Mouse (Mus musculus): ENCODE measurements around the gene Col2a1. TPM values are rescaled to one million over a fixed set of nuclear protein-coding genes. Genes with fewer than 3 reads are reported as not detected.

Col2a1 gene
- total and polyA plus RNA-seq, 3 experiments, result 0.06 to 0.13 TPM; not detected in 1

- in situ Hi-C loops (cut with MboI; ENCODE audit: low pct_ligation_motif_present, low pct_unique_long_range_greater_than_20kb, low sequenced_read_pairs), result no loop called here
Observed at GRCm38 (mm10) chr15:98036578-98036977, 32.1 kb upstream of the Col2a1 start.

GRCm38 (mm10) chr15:98035076-98035755 lies 30.7 kb upstream of the Col2a1 start:
- TF ChIP-seq POLR2AphosphoS2 (IDR thresholded peaks at IDR 0.05; ENCODE audit: low read depth, low read length), result no peak
- TF ChIP-seq CHD1 (IDR thresholded peaks at IDR 0.05; ENCODE audit: low read depth, low read length), result no peak
- TF ChIP-seq EP300 (IDR thresholded peaks at IDR 0.05; ENCODE audit: low read length), result no peak

More at GRCm38 (mm10) chr15:98036578-98036977, 32.1 kb upstream of the Col2a1 start:
- Histone ChIP-seq H3K9me3 (replicated peaks; ENCODE audit: low read length) (no peaks in the 10 kb centered on the region), H3K4me2 (ENCODE audit: insufficient read depth, low read depth, poor library complexity, severe bottlenecking) (no peak overlapping the region), H3K4me1 (ENCODE audit: control insufficient read depth in 1 of 2, insufficient read depth in 2 of 2) (peaks cover 0 to 6% of the 10 kb centered on the region in 2 experiments; a peak in 2 of 4 replicates), H3K27me3 (replicated peaks) (no peaks in the 10 kb centered on the region), H3K4me3 (replicated peaks in 1 of 3; ENCODE audit: low read depth in 2 of 3, low read length in 2 of 3, poor library complexity in 1 of 3) (no peak overlapping the region), H3K36me3 (replicated peaks in 1 of 2; ENCODE audit: control insufficient read depth in 1 of 2, insufficient read depth in 1 of 2, low read length in 1 of 2) (peaks cover 50 to 85% of the 10 kb centered on the region in 2 experiments), H3K79me2 (replicated peaks; ENCODE audit: control insufficient read depth, extremely low read depth, insufficient read depth, poor library complexity, severe bottlenecking) (no peaks in the 10 kb centered on the region), H3K9ac (ENCODE audit: insufficient read depth, low read depth) (no peak overlapping the region), H3K27ac (ENCODE audit: insufficient read depth, low read depth) (no peak overlapping the region)
- no peak for TF ChIP-seq BHLHE40 (IDR thresholded peaks at IDR 0.05; ENCODE audit: low read depth, low read length)
- TF ChIP-seq NRF1 (IDR thresholded peaks at IDR 0.05; ENCODE audit: low read depth, low read length), result no peak
- peak in 1 of 2 experiments; percentile 24; a peak in 1 of 4 replicates for TF ChIP-seq CTCF (conservative IDR thresholded peaks at IDR 0.05 in 1 of 2, IDR thresholded peaks at IDR 0.05 in 1 of 2; ENCODE audit: low read depth in 2 of 2, low read length in 2 of 2)
- peak; percentile 14 for DNase-seq (ENCODE audit: extremely low read depth)
- dilution Hi-C loops (cut with MboI; ENCODE audit: extremely low pct_ligation_motif_present, extremely low pct_unique_long_range_greater_than_20kb, low sequenced_read_pairs), result no loop called here

GRCm38 (mm10) chr15:98033233-98033748 lies 28.8 kb upstream of the Col2a1 start:
- Histone ChIP-seq H3K36me3 (replicated peaks in 1 of 2; ENCODE audit: control insufficient read depth in 1 of 2, insufficient read depth in 1 of 2, low read length in 1 of 2) (peaks cover 27 to 62% of the 10 kb centered on the region in 2 experiments), H3K4me3 (replicated peaks in 1 of 3; ENCODE audit: low read depth in 2 of 3, low read length in 2 of 3, poor library complexity in 1 of 3) (no peak overlapping the region), H3K27ac (ENCODE audit: insufficient read depth, low read depth) (no peak overlapping the region), H3K27me3 (replicated peaks) (no peaks in the 10 kb centered on the region), H3K79me2 (replicated peaks; ENCODE audit: control insufficient read depth, extremely low read depth, insufficient read depth, poor library complexity, severe bottlenecking) (no peaks in the 10 kb centered on the region), H3K4me1 (ENCODE audit: control insufficient read depth in 1 of 2, insufficient read depth in 2 of 2) (peaks cover 0 to 4% of the 10 kb centered on the region in 2 experiments; a peak in 2 of 4 replicates), H3K9me3 (replicated peaks; ENCODE audit: low read length) (no peaks in the 10 kb centered on the region), H3K4me2 (ENCODE audit: insufficient read depth, low read depth, poor library complexity, severe bottlenecking) (no peak overlapping the region), H3K9ac (ENCODE audit: insufficient read depth, low read depth) (no peak overlapping the region)
- dilution Hi-C loops (cut with MboI; ENCODE audit: extremely low pct_ligation_motif_present, extremely low pct_unique_long_range_greater_than_20kb, low sequenced_read_pairs) (no loop called here), in situ Hi-C loops (cut with MboI; ENCODE audit: low pct_ligation_motif_present, low pct_unique_long_range_greater_than_20kb, low sequenced_read_pairs) (no loop called here)
- TF ChIP-seq JUND (conservative IDR thresholded peaks at IDR 0.05; ENCODE audit: low read depth, low read length), result no peak
- TF ChIP-seq GABPA (IDR thresholded peaks at IDR 0.05; ENCODE audit: insufficient replicate concordance, low read depth, low read length), result no peak
- TF ChIP-seq NELFE (IDR thresholded peaks at IDR 0.05; ENCODE audit: low read depth, low read length), result no peak
- TF ChIP-seq MAZ (IDR thresholded peaks at IDR 0.05; ENCODE audit: low read depth, low read length), result no peak
- no peak for TF ChIP-seq MAFK (IDR thresholded peaks at IDR 0.05; ENCODE audit: insufficient replicate concordance, low read length)
- TF ChIP-seq JUN (IDR thresholded peaks at IDR 0.05; ENCODE audit: insufficient read depth, low read depth, low read length), result no peak
- TF ChIP-seq E2F4 (IDR thresholded peaks at IDR 0.05; ENCODE audit: insufficient replicate concordance, low read depth, low read length), result no peak
- no peak for TF ChIP-seq SMC3 (IDR thresholded peaks at IDR 0.05; ENCODE audit: low read depth, low read length)
- TF ChIP-seq POLR2A (IDR thresholded peaks at IDR 0.05; ENCODE audit: low read depth, low read length), result no peak
- no peak for TF ChIP-seq TBP (conservative IDR thresholded peaks at IDR 0.05; ENCODE audit: low read depth, low read length)
- DNase-seq (ENCODE audit: extremely low read depth), result no peak

More at GRCm38 (mm10) chr15:98035076-98035755, 30.7 kb upstream of the Col2a1 start:
- no peaks in the 10 kb centered on the region for H3K9me3 ChIP-seq (replicated peaks; ENCODE audit: low read length)
- no peak overlapping the region for H3K4me2 ChIP-seq (ENCODE audit: insufficient read depth, low read depth, poor library complexity, severe bottlenecking)
- H3K4me1 ChIP-seq (ENCODE audit: control insufficient read depth in 1 of 2, insufficient read depth in 2 of 2), result peaks cover 0 to 6% of the 10 kb centered on the region in 2 experiments; a peak in 2 of 4 replicates
- peaks cover 43 to 80% of the 10 kb centered on the region in 2 experiments for H3K36me3 ChIP-seq (replicated peaks in 1 of 2; ENCODE audit: control insufficient read depth in 1 of 2, insufficient read depth in 1 of 2, low read length in 1 of 2)
- H3K79me2 ChIP-seq (replicated peaks; ENCODE audit: control insufficient read depth, extremely low read depth, insufficient read depth, poor library complexity, severe bottlenecking), result no peaks in the 10 kb centered on the region
- DNase-seq (ENCODE audit: extremely low read depth), result no peak
- in situ Hi-C loops (cut with MboI; ENCODE audit: low pct_ligation_motif_present, low pct_unique_long_range_greater_than_20kb, low sequenced_read_pairs) (no loop called here), dilution Hi-C loops (cut with MboI; ENCODE audit: extremely low pct_ligation_motif_present, extremely low pct_unique_long_range_greater_than_20kb, low sequenced_read_pairs) (no loop called here)
- H3K4me3 ChIP-seq (replicated peaks in 1 of 3; ENCODE audit: low read depth in 2 of 3, low read length in 2 of 3, poor library complexity in 1 of 3), result no peak overlapping the region
- H3K9ac ChIP-seq (ENCODE audit: insufficient read depth, low read depth), result no peak overlapping the region
- no peak overlapping the region for H3K27ac ChIP-seq (ENCODE audit: insufficient read depth, low read depth)
- no peaks in the 10 kb centered on the region for H3K27me3 ChIP-seq (replicated peaks)
